Mouse (Mus musculus) megakaryocyte progenitor cell, adult 5-6 weeks (primary cell): Measurements from ENCODE around the gene Inpp5k. TPM values are rescaled to one million over a fixed set of nuclear protein-coding genes. Genes with fewer than 3 reads are reported as not detected.

Experiments
- ATAC-seq: replicated peaks from 2 replicates; pipeline ENCODE4 v1.8.0; 2016; ENCODE audit warnings: mild to moderate bottlenecking, moderate TSS enrichment, inconsistent platforms; ENCODE audit not compliant: poor library complexity
- total RNA-seq, 2 experiments: library from RNA; stranded (forward) in 1 of 2; stranded (reverse) in 1 of 2; fragments of 157-497, 149-512 nt in 1 of 2; fragments of 200-1000 nt in 1 of 2; gene quantifications; 2 replicates each; pipeline versions ENCODE4 v1.2.3 to v1.2.4; 2015 to 2017

Gene Inpp5k
- total RNA-seq, 2 experiments from 2014 or later, result 21.9 to 43.0 TPM

DNA sequence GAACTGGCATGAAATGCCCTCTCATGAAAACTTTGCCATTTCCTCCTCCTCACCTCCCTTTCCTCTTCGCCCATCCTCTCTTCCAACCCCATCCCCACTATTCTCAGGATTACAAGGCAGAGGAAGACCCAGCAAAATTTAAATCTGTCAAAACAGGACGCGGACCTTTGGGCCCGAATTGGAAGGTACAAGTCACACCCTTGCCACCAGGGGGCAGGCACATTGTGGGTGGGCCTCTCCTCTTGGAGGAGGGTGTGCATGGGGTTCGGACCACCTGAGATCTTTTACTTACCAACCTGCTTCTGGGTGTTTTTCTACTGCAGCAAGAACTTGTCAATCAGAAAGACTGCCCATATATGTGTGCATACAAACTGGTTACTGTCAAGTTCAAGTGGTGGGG is 11.7 kb upstream of the Inpp5k start:
- ATAC-seq, result peak; percentile 54; the same call in 1 of the 2 replicates

DNA sequence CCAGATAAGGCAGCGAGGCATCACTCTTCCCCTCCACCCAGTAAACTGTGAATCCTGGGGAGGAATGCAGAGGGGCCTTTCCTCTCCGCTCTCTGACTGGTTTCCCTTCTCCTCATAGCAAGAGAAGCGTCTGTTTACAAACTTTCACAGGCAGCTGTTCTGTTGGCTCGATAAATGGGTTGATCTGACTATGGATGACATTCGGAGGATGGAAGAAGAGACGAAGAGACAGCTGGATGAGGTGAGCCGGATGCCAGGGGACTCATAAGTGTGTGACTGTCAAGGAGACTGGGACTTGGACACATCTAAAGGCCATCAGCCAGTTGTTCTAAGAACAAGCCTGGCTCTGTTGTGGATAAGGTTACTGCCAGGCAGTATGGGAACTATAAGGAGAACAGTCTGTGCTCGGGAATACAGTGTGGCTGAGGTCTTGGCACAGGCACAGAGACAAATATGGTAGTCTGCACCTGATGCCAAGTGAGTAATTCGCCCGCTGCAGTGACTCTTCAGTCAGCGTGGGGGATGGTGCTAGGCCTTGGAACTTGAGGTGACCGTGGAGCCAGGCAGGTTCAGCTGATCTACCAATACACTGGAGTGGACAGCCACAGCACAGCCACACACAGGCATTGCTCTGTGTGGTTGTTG is 10.5 kb upstream of the Inpp5k start:
- ATAC-seq, result no peak

DNA sequence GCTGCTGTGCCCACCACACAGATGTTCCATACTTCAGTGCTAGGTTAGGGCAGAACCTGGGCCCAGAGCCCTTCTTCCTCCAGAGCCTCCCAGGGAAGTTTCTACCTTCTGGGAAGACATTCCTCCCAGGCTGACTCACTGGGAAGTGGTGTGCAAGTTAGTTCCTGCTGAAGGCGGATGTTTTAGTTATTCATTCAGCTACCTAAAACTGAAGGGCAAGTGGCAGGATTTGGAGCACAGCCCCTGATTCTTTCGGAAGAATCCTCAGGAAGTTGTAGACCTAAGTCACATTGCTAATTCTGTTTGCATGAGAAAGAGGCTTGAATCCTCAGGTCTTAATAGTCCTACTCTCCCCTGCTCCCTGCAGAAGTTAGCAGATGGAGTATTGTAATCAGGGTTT is 9.4 kb upstream of the Inpp5k start:
- no peak for ATAC-seq

DNA sequence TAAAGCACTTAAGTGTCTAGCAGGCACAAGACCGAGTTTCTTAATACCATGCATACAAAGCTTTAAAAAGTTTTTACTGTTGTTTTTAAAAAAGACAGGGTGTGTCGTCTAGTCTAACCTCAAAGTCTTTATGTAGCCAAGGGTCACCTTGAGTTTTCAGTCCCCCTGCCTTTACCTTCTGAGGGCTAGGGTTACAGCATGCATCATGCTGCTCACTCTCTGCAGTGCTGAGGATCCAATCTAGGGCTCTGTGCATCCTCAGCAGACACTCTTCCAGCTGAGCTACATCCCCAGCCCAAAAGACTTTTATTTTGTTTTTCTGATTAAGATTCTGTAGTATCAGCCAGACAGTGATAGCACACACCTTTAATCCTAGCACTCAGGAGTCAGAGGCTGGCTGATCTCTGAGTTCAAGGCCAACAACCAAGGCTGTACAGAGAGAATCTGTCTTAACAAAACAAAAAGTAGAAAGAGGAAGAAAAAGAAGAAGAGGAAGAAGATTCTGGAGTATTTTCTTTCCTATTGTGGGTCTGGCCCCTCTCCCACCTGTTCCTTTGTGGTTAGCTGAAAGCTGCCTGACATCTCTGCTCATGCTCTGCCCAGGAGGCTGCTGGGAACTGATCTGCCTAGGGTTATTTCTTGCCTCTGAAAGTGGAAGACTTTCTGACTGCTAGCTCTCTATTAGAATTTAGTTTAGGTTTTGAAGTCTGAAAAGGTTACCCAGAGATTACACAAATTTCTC is 8.0 kb upstream of the Inpp5k start:
- ATAC-seq, result peak; percentile 70

DNA sequence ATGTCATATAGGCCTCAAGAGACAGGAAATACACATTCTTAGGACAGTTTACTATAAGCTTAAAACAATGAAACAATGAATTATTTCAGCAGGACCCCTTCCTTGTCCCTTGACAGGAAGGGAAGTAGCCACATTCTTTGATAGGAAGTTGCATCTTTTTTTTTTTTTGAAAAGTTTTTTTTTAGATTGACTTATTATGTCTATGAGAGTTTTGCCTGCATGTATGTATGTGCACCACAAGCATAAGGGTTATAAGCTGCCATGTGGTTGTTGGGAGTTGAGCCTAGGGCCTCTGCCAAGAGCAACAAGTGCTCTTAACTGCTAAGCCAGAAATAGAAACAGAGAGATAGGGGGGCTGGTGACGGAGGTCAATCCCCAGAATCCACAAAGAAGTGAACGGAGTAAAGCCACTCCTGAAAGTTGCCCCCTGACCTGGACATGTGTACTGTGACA is 6.7 kb upstream of the Inpp5k start:
- ATAC-seq, result no peak

DNA sequence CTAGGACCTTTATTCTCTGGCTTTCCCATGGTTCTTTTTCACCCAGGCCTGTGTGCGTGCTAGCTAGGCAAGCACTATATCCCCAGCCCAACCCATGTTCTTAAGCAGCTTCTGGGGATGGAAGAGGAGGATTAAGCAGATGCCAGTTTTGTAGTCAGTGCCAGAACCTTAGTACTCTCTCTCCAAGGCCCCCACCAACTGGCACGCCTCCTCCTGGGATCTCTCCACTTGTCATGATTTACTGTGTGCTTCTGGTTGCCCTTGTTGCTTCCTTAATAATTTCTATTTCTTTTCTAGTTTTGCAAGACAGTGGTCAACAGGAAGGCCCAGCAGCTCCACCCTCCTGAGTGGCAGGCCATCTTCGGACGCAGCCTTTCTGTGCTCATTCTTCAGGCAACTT is 5.0 kb upstream of the Inpp5k start:
- ATAC-seq, result no peak

DNA sequence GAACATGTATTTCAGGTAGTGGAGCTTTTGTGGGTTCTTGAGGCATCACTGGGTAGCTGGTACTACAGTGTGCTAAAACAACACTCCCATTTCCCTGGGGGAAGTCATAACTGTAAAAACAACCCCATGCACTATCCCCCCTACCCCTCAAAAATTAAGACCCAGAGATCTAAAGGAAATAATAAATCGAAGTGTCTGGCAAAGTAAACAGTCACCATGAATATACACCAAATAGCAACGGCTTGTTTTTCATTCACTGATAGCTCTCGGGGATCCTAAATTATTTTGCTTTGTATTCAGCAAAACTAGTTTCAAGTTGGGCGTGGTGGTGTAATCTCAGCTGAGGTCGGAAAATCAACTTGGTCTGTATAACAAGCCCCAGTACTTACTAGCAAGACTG is 690 bp upstream of the Inpp5k start:
- ATAC-seq, result no peak

DNA sequence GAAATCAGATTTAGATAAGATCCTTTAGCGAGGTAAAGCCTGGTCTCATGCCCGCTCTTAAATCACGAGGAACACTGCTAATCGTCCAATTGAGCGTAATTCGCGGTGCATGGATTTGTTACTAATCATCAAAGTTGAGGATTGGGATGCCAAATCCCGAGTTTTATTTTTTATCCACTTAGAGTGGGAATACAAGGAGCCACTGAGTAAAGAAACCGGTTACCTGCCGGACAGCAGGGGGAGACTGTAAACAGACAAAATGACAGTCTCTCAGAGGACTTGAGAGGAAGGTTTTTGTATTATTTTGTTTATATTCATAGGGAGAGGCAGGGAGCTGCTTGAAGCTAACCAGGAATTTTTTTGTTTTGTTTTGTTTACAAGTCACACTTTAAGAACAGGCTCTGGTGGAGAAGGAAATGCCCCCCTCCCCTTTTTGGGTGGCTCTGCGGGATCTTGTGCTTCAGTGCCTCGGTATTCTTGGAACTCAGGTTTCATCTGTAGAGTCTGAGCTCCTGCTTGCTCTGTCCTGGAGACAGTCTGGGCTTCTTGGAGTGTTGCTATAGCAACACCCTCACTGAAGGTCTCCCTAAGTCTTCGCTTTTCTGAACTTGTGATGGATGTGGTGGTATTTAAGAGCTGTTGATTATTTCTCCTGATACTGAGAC is 905 bp downstream of the Inpp5k start:
- no peak for ATAC-seq

DNA sequence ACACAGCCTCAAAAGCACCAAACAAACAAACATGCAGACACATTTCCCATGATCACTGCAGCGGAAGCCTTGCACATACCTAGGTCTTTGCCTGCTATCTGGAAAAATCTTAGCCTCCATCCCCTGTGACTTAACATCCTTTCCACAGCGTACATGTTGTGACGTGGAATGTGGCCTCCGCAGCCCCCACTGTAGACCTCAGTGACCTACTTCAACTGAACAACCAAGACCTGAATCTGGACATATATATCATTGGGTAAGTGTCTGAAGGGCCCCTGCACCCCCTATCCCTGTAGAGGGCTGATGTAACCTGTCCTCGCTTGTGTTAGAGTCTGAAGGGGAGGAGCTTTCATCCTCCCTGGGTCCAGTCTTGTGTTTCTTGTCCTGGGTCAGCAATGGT is 2.1 kb downstream of the Inpp5k start:
- ATAC-seq, result no peak

DNA sequence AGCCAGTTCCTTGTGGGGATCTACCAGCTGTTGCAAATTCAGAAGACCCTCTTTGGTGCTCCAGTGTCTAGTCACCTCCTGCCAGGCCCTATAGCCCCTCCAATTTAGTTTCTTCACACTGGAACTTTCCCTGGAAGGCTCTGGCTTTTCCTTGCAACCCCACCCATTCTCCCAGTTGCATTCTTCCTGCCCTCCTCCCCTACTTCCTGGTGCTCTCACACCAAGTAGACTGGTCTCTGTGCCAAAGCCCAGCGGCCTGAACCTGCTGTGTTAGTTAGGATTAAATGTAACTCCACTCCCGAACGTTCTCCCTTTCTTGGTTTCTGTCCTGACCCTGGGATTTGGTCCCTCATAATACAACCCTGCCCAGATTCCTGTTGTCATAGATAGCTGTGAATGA is 4.0 kb downstream of the Inpp5k start:
- no peak for ATAC-seq

DNA sequence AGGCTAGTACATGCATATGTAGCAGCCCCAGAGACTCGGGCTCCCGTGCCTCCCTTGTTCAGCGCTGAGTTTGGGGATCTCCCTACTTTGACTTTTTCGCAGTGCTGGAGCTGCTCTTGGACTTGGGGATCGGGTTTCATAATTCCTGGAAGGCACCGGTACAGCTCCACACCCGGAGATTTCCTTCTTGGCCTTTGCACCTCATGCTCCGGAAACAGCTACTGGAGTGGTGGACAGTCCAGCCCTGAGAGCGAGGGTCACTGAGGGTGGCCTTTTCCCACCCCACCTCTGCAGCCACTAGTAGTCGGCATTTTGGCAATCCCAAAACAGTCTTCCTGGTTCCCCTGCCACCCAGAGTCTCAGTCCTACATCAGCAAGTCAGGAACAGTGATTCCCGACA is 4.5 kb downstream of the Inpp5k start:
- ATAC-seq, result no peak

DNA sequence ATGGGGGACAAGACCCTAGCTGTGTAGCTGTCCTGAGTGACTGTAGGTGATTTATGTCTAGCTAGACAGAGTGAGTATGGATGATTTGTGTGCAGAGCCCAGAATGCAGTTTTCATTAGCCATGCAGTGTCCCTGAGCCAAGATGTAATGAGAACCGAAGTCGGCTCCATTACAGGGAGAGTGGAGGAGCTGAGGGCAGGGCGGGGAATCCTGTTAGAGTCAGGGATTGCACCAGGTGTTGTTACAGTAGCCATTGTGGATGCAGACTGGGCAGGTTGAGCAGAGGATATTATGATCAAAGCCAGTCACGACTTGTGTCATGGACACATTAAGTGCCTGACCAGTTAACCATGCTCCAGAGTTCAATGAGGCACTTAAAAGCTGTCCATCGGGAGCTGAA is 12.5 kb downstream of the Inpp5k start:
- ATAC-seq, result no peak

DNA sequence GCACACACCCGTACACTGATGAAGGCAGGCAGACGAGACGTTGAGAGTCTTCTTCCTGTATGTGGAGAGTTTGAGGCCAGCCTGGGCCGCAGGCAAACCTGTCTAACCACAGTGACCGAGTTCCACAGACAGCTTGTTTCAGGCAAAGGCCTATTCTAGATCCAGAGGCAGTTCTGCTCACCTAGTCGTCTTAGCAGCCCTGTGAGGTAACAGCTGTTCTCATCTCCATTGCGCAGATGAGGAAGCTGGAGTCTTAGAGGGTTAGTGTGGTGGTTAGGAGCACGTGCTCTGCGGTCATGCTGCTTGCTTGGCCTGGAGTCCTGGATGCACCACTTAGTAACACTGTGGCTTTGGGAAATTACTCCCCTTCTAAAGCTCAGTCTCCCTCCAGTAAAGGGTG is 13.9 kb downstream of the Inpp5k start:
- peak; percentile 90 for ATAC-seq

DNA sequence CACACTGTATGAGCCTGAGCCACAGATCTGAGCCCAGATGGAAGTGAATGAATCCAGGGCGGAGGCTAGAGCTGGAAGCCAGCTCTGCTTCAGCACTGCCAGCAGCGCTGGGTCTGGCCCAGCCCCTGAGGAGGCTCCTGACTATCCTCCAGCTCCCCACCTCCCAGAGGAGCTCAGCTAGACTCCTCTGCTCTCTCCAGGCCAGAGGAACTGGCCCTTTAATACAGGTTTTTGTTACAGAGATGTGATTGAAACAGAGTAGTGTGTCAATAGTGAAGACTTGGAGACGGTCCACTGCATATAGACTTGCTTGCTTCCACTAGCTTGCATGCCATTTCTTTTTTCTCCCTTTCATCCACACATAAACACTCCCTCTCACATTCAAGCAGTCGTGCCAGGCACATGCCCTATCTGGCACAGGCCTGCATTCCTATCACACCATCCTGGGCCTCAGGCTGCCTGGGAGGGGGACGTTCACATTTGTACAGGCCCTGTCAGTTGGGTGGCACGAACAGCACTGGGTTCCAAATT is 17.0 kb downstream of the Inpp5k start:
- no peak for ATAC-seq

DNA sequence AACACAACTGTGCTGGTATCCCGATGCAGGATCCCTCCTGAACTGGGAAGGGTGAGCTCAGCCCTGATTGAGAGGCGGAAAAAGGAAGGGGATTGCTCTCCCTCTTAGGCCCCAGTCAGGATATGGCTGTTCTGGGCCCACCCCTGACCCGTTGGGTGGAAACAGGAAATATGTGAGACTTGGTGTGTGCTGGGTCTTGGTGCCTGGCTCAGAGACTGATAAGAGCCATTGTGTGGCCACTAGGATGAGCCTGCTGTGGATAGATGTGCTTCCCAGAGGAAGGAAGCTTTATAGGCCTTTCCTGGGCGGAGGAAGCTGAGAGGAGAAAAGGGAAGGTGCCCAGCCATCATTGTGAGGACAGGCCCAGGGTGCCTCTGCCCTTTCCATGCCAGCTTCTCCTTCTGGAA is 18.4 kb downstream of the Inpp5k start:
- ATAC-seq, result no peak

DNA sequence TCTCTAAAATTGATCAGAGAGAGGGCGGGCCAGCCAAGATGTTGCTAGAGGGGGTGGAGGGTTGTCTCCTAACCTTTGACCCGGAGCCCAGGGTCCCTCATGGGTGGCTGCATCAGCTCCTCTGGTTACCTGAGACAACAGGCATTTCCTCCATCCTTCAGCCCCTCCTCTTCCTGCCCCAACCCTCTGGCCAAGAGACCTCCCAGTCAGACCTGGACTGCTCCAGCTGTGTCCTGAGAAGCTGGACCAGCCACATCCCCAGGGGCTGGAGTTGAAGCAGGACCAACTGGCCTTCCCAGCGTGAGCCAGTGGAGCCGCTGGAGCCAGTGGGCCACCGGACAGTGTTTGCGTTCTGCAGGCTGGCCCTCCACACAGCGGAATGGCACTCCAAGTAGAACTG is 19.5 kb downstream of the Inpp5k start, which contains the start of gene Myo1c:
Gene Myo1c, plus strand, starts transcription at position 194 of the 400 bp plus-strand sequence.
- ATAC-seq, result no peak

DNA sequence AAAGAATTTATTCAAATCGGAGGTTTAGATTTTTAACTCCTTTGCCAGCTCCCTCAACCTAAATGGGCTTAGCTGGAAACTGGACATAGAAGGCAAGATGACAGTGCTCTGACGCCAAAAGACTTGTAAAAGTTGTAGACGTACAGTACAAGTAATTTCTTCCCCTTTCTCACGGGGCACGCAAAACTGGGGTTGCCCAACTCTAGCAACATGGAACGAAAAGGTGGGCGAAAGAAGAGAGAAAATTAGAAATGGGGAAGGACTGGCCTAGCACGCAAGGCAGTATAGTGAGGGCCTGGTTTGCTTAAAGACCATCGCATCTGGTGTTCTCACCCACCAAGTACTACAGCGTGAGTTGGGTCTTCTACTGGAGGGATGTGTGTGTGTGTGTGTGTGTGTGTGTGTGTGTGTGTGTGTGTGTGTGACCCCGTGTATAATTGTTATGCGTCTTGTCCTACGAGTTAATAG is 20.2 kb downstream of the Inpp5k start:
- peak; percentile 7; the same call in 1 of the 2 replicates for ATAC-seq

DNA sequence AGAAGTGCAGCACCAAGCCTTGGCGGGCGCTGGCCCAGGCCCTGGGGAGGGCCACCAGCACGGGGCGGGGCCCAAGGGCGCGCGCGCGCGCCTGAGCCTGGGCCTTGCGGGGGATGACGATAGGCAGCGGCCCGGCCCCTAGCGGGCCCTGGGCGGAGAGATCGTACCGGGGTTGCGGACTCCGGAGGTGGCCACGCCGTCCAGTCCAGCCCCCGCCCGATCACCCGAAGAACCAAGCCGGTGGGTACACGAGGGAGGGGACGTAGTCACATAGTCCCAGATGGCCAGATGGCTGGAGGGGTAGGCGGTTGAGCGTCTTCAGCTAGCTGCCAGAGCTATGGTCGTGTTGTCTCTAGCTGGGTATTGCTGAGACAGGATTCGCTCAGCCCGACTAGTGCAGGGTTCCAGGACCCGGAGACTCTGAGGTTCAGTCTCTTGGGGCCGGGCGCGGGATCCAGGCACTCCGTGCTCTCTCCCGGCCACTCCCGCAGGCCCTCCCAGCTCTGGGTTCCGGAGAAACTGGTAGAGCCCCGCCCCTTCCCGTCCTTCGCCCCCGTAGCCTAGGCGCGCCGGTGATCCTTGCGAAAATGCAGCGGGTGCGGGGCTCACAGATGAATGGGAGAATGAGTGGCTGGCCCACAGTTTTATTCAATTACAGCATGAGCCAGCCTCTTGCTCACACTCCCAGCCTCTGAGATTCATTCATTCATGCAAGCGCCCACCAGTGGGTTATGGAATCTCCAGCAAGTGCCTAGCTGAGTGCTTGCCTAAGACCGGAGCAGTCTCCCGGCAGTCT is 20.8 kb downstream of the Inpp5k start:
- peak; percentile 40 for ATAC-seq

DNA sequence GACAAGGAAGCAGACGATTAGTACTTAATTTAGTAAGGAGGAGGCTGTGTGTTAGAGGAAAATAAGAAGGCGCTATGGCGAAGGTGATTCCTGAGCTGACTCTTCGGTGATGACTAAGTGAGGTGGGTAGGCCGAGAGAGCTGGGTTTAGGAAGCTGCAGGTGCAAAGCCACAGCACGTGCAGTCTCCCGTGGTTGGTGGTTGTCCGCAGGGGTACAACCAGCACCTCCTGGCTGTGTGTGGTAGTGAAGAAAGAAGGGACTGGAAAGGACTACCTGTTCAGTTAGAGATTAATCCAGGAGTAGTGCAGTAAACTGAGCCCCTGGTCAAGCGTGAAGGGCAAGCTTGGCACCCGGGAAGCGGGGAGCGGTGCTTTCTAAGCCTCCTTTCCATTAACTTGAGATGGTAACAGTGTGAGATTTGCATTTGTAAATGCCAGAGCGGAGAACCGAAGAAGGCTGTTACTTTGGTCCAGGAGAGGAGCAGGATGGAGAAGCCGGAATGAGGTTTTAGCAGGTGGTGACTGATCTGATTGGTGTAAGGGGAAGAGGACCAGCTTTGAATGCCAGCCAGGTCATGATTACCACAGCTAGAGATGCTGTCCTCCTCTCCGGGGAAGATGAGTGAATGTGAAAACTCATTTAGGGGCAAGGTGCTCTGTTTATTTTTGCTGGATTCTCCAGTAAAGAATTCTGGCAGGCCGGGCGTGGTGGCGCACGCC is 21.6 kb downstream of the Inpp5k start:
- ATAC-seq, result no peak
